Mouse (Mus musculus) layer of hippocampus, adult 9-10 months (tissue): Measurements from ENCODE around the gene Ubap2.

ENCODE experiments used
- DNase-seq: peaks from one replicate; pipeline ENCODE4 v3.0.0; 2022; ENCODE audit warnings: low spot score

The Ubap2 gene

DNA sequence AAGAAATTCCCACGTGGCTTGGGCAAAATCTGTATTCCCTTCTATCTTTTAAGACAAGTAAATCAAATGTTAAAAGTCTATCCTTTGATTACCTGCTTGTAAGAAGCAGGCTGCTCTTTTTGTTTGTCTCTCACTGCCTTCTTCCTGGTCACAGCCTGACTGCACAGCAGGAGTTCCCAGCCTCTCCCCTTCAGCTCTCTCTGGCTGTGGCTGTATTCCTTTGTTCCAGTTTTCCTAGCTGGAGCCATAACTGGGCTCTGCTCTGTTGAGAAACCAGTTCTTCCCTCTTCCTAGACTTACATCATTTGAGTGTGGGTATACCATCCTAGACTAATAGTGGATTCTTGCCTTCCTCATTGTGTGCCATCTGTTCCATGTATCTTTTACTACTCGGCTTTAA is 110.0 kb downstream of the Ubap2 start:
- DNase-seq: no peak

DNA sequence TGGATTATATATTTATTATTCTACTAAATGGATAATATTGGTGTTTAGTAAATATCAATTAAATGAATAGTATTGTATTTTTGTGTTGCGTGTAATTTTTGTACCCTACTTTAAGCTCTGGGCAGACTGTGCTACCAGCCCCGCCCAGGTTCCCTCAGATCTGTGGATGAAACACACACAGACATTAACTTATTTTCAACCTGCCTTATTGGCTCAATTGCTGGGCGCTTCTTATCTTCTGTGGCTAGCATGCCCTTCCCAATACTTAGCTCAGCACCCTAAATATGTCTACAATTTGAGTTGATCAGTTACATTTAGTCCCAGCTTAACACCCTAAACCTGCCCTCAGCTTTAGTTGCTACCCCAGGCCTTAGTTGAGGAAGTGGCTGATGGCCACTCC is 113.7 kb downstream of the Ubap2 start:
- no peak for DNase-seq

DNA sequence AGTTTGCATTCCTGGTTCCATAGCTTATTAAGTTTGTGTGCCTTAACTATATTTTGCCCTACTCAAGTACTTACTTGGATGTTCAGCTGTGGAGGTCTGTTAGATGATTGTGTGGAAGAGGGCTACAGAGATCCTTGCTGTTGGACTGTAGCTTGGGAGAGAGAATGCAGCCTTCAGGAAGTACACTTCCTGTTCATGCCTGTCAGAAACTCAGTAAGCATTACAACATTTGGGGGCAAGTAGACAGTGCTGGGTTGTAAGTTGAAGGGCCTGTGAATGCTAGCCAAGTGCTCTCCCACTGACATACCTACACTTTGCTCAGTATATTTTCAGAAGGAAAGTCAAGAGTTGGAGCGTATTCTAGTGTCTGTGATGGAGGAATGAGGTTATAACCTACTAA is 116.7 kb downstream of the Ubap2 start:
- no peak for DNase-seq

DNA sequence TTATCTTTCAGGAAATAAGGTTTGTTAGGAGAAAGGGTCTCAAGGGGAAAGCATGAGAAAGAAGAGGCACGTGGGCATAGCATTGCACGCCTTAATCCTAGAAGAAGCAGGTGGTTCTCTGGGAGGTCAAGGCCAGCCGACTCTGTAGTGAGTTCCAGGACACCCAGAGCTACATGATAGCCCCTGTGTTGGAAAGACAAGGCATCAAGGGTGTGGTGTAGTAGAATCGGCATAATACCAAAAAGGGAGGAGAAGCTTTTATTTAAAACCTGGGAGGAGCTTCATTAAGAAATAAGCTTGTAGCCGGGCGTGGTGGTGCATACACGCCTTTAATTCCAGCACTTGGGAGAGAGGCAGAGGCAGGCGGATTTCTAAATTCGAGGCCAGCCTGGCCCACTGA is 118.0 kb downstream of the Ubap2 start:
- DNase-seq: no peak

DNA sequence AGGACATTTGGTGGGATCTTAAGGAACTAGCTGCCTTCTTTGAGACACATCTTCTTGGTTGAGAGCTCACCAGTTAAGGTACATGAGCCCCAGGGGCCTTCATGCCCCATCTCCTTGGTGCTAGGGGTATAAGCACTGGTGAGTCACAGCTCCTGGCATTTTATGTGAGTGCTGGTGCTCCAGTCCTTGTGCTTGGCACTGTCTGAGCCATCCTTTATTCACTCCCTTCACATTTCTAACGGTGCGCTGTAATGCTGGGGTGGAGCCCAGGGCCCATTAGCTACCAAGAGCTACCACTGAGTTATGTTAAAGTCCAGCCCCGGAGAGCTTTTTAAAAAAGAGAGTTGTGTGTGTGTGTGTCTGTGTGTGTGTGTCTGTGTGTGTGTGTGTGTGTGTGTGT is 121.8 kb downstream of the Ubap2 start:
- DNase-seq: no peak

DNA sequence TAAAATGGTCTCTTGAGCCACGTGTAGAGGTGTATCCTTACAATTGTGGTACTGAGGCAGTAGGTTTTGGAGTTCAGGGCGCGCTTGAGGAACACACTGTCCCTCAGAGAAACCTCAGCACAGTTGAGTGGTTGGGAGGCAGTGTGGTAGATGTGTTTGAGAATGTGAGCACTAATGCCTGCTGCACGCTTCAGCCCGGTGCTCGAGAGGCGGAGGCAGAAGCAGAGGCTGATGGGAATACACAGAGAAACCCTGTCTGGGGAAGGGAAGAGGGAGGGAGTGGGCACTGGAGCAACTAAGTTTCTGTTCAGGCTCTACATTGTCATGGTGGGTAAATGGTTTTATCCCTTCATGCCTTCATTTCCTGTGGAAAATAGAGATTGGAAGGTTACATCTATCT is 123.8 kb downstream of the Ubap2 start:
- DNase-seq: no peak

DNA sequence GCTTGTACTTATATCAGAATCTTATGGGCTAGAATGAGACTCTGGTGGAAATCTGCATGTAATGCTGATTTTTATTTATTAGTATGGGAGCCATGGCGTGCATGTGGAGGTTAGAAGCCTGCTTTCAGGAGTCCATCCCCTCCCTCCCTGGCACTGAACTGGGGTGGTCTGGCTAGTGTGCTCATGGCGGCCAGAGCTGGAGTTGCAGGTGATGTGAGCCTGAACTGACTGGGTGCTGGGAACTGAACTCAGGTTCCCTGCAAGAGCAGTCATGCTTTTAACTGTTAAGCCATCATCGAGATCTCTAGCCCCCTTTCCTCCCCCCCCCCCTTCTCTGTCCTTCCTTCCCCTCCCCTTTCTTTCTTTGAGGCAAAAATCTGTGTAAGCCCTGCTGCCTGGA is 125.1 kb downstream of the Ubap2 start:
- no peak for DNase-seq
